Mouse (Mus musculus) myocyte (in vitro differentiated cells): ENCODE results near the gene Ibsp.

Source experiments
- POLR2A ChIP-seq: IDR thresholded peaks from one replicate; pipeline ENCODE4 v1.6.1; 2011; ENCODE audit warnings: low read depth, mild to moderate bottlenecking, control low read depth, moderate library complexity; ENCODE audit not compliant: insufficient read length
- USF1 ChIP-seq: IDR thresholded peaks from one replicate; pipeline ENCODE4 v1.6.1; 2011; ENCODE audit warnings: low read depth, mild to moderate bottlenecking, control low read depth, moderate library complexity

- TF ChIP-seq POLR2A (no peak), USF1 (no peak)
Measured at GRCm38 (mm10) chr5:104359257-104359656, 60.3 kb downstream of the Ibsp start.
